Mouse (Mus musculus) G1E (cell line): Measurements from ENCODE around the gene Rasa1.

Experiments used
- CTCF ChIP-seq: IDR thresholded peaks from 2 replicates; pipeline ENCODE4 v1.5.1; 2012; ENCODE audit warnings: low read depth, low read length, inconsistent platforms, mixed read lengths
- GATA1 ChIP-seq: IDR thresholded peaks from 2 replicates; pipeline ENCODE4 v1.6.1; 2012; ENCODE audit warnings: borderline replicate concordance, low read length, inconsistent platforms, mixed read lengths
- GATA2 ChIP-seq: IDR thresholded peaks from 2 replicates; pipeline ENCODE4 v1.6.1; 2012; ENCODE audit warnings: low read depth, low read length, inconsistent platforms, borderline replicate concordance
- POLR2AphosphoS5 ChIP-seq: IDR thresholded peaks from 2 replicates; pipeline ENCODE4 v1.6.1; 2012; ENCODE audit warnings: low read depth, low read length, inconsistent platforms; ENCODE audit not compliant: insufficient replicate concordance
- TAL1 ChIP-seq: conservative IDR thresholded peaks from 2 replicates; pipeline ENCODE4 v1.6.1; 2012; ENCODE audit warnings: low read depth, low read length, inconsistent platforms, mixed read lengths

- TF ChIP-seq POLR2AphosphoS5 (no peak), TAL1 (no peak), GATA1 (no peak), CTCF (no peak), GATA2 (no peak)
Measured at GRCm38 (mm10) chr13:85310483-85310882, 21.6 kb upstream of the Rasa1 start.
